In the genomic region with DNA sequence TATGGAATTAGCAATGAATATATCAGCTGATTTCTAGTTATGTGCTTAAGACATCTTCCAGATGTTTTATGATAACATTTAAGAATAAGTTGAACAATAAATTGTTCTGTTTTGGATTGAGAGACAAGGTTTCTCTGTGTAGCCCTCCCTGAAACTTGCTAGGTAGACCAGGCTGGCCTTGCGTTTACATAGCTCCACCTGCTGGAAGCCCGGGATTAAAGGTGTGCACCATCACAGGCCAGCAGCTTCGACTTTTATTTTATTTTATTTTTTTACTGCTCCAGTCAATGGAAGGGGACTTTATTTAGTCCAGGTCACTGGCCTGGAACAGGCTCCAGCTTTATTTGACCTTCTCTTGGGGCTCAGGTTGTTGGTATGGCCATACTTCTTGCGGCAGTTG, we compare ENCODE assay signal across 10 mouse cellular contexts. TPM values are rescaled to one million over a fixed set of nuclear protein-coding genes. Genes with fewer than 3 reads are reported as not detected.
DNase-seq lines count a peak whose midpoint lies in the region; ATAC-seq and TF ChIP-seq lines count a peak whose summit lies in the region.
"Had no signal": no experiment of that assay in that cellular context is flagged by ENCODE, and none has a peak within 500 bp of the region (broad histone marks: within the 10 kb centered on the region; RNA-seq: fewer than 3 reads in every experiment).

No protein-coding gene starts in this region.

- no peaks in the 10 kb centered on the region for H3K36me3 ChIP-seq in kidney, postnatal 0 days (ENCODE audit: insufficient read depth, low read length)
- no peaks in the 10 kb centered on the region for H3K36me3 ChIP-seq in kidney, embryonic 16.5 days (ENCODE audit: insufficient read depth, low read length)
- H3K36me3 ChIP-seq in hindbrain, embryonic 14.5 days (replicated peaks; ENCODE audit: control insufficient read depth, insufficient read depth): no peaks in the 10 kb centered on the region
- H3K36me3 ChIP-seq: hindbrain, embryonic 12.5 days had no signal

- no peak overlapping the region for H3K4me3 ChIP-seq in kidney, postnatal 0 days (replicated peaks; ENCODE audit: low read depth, low read length)
- H3K4me3 ChIP-seq in kidney, embryonic 16.5 days (ENCODE audit: low read length): no peak overlapping the region
- no peak overlapping the region for H3K4me3 ChIP-seq in hindbrain, embryonic 14.5 days (replicated peaks; ENCODE audit: low read length)
- H3K4me3 ChIP-seq: hindbrain, embryonic 12.5 days had no signal

- DNase-seq in kidney, postnatal 0 days (ENCODE audit: low spot score): peak; percentile 35
- DNase-seq in B cell, adult 2 months: peak; percentile 69 to 71
- DNase-seq in CD8-positive naive resting alpha-beta T cell, adult 2 months (ENCODE audit: low read depth in 2 of 2, low spot score in 2 of 2): peak; percentile 42 to 46
- DNase-seq in kidney, postnatal 36 days: peak; percentile 40 to 77
- no peak for DNase-seq in hindbrain, embryonic 14.5 days (ENCODE audit: low spot score)
- no peak for DNase-seq in heart, postnatal 10 days
- DNase-seq: right cerebral cortex, postnatal 25 days had no signal

- ATAC-seq in kidney, postnatal 0 days (replicated peaks; ENCODE audit: low FRiP score, low read depth): no peak
- no peak for ATAC-seq in kidney, embryonic 16.5 days (ENCODE audit: low FRiP score, low TSS enrichment)
- no peak for ATAC-seq in hindbrain, embryonic 14.5 days (ENCODE audit: low FRiP score)

- TF ChIP-seq CTCF in kidney, postnatal 0 days (IDR thresholded peaks at IDR 0.05; ENCODE audit: low read depth): peak; percentile 67

- H3K9me3 ChIP-seq in kidney, postnatal 0 days (replicated peaks; ENCODE audit: low read length): no peaks in the 10 kb centered on the region
- no peaks in the 10 kb centered on the region for H3K9me3 ChIP-seq in kidney, embryonic 16.5 days (ENCODE audit: low read length)
- no peaks in the 10 kb centered on the region for H3K9me3 ChIP-seq in hindbrain, embryonic 14.5 days (ENCODE audit: control insufficient read depth, low read length)
- H3K9me3 ChIP-seq: hindbrain, embryonic 12.5 days had no signal

- H3K27ac ChIP-seq in kidney, postnatal 0 days: no peak overlapping the region
- no peak overlapping the region for H3K27ac ChIP-seq in kidney, embryonic 16.5 days (ENCODE audit: low read length)
- no peak overlapping the region for H3K27ac ChIP-seq in hindbrain, embryonic 14.5 days
- H3K27ac ChIP-seq: hindbrain, embryonic 12.5 days; macrophage had no signal

- no peak overlapping the region for H3K9ac ChIP-seq in kidney, postnatal 0 days (ENCODE audit: low read depth, low read length)
- no peak overlapping the region for H3K9ac ChIP-seq in kidney, embryonic 16.5 days (replicated peaks; ENCODE audit: low read length)
- H3K9ac ChIP-seq in hindbrain, embryonic 14.5 days: no peak overlapping the region
- H3K9ac ChIP-seq: hindbrain, embryonic 12.5 days had no signal

- WGBS in kidney, postnatal 0 days: 31% methylated on average over 4 of the region's 4 CpGs
- 31% methylated on average over 4 of the region's 4 CpGs for WGBS in kidney, embryonic 16.5 days
- 54% methylated on average over 4 of the region's 4 CpGs for WGBS in hindbrain, embryonic 14.5 days

- no peak overlapping the region for H3K4me2 ChIP-seq in kidney, postnatal 0 days (ENCODE audit: low read length)
- H3K4me2 ChIP-seq in kidney, embryonic 16.5 days (replicated peaks; ENCODE audit: low read depth, low read length): no peak overlapping the region
- no peak overlapping the region for H3K4me2 ChIP-seq in hindbrain, embryonic 14.5 days (replicated peaks)
- H3K4me2 ChIP-seq: hindbrain, embryonic 12.5 days had no signal

- no peaks in the 10 kb centered on the region for H3K27me3 ChIP-seq in kidney, postnatal 0 days (ENCODE audit: insufficient read depth, low read length)
- H3K27me3 ChIP-seq in kidney, embryonic 16.5 days (ENCODE audit: insufficient read depth, low read length): no peaks in the 10 kb centered on the region
- H3K27me3 ChIP-seq in hindbrain, embryonic 14.5 days (ENCODE audit: control insufficient read depth, insufficient read depth, low read length): no peaks in the 10 kb centered on the region

- intact Hi-C loops in heart, postnatal 10 days (cut with DNase I): loop anchor here (2.0 to 5.0 kb wide), 2 partner anchors 25 to 81 kb away; a partner anchor contains a TSS

- no peaks in the 10 kb centered on the region for H3K4me1 ChIP-seq in kidney, postnatal 0 days (replicated peaks; ENCODE audit: insufficient read depth, low read length)
- H3K4me1 ChIP-seq in kidney, embryonic 16.5 days (ENCODE audit: insufficient read depth, low read length): no peaks in the 10 kb centered on the region
- H3K4me1 ChIP-seq in hindbrain, embryonic 14.5 days (replicated peaks; ENCODE audit: control insufficient read depth, insufficient read depth, low read length): no peaks in the 10 kb centered on the region

RNA-seq across cellular contexts. Expression of a gene that starts 32.1 kb away (rescaled TPM):
- 41.5 and 42.5 TPM in 2 replicates for polyA plus RNA-seq in kidney, postnatal 0 days (2015; fragmentation: Nextera tagmentation; extraction: Ambion mirVana)
- polyA plus RNA-seq in kidney, embryonic 16.5 days (2015; fragmentation: Nextera tagmentation; extraction: Ambion mirVana): 29.0 and 32.8 TPM in 2 replicates
- polyA plus RNA-seq in hindbrain, embryonic 14.5 days (2014; fragmentation: Nextera tagmentation; extraction: Ambion mirVana): 47.1 and 49.0 TPM in 2 replicates
- total RNA-seq in heart, postnatal 10 days (2021): 100 to 1,000 TPM; 111 to 118 TPM

RNA-seq across cellular contexts. Expression of a gene that starts 34.6 kb away (rescaled TPM):
- 128 and 151 TPM in 2 replicates for polyA plus RNA-seq in kidney, postnatal 0 days (2015; fragmentation: Nextera tagmentation; extraction: Ambion mirVana)
- polyA plus RNA-seq in kidney, embryonic 16.5 days (2015; fragmentation: Nextera tagmentation; extraction: Ambion mirVana): 206 and 252 TPM in 2 replicates
- 37.1 and 37.5 TPM in 2 replicates for polyA plus RNA-seq in hindbrain, embryonic 14.5 days (2014; fragmentation: Nextera tagmentation; extraction: Ambion mirVana)
- 100 to 1,000 TPM; 102 to 109 TPM for total RNA-seq in heart, postnatal 10 days (2021)

RNA-seq across cellular contexts. Expression of a gene that starts 59.2 kb away (rescaled TPM):
- 12.9 and 15.2 TPM in 2 replicates for polyA plus RNA-seq in kidney, postnatal 0 days (2015; fragmentation: Nextera tagmentation; extraction: Ambion mirVana)
- polyA plus RNA-seq in kidney, embryonic 16.5 days (2015; fragmentation: Nextera tagmentation; extraction: Ambion mirVana): 21.0 and 22.5 TPM in 2 replicates
- polyA plus RNA-seq in hindbrain, embryonic 14.5 days (2014; fragmentation: Nextera tagmentation; extraction: Ambion mirVana): 12.1 and 13.0 TPM in 2 replicates
- 100 to 1,000 TPM; 142 to 150 TPM for total RNA-seq in heart, postnatal 10 days (2021)
- polyA plus RNA-seq: macrophage had no signal

Comparison
In these comparisons a context has a peak if more than half of its experiments do, and no peak if none do; other contexts are left out.
1. DNase-seq: peak in kidney, postnatal 0 days (single experiment), B cell, adult 2 months (2 of 2), CD8-positive naive resting alpha-beta T cell, adult 2 months (2 of 2) and kidney, postnatal 36 days (2 of 2); none in hindbrain, embryonic 14.5 days (single experiment) and heart, postnatal 10 days (0 of 2).